ENCODE assay signal across 15 mouse cellular contexts in the genomic region with DNA sequence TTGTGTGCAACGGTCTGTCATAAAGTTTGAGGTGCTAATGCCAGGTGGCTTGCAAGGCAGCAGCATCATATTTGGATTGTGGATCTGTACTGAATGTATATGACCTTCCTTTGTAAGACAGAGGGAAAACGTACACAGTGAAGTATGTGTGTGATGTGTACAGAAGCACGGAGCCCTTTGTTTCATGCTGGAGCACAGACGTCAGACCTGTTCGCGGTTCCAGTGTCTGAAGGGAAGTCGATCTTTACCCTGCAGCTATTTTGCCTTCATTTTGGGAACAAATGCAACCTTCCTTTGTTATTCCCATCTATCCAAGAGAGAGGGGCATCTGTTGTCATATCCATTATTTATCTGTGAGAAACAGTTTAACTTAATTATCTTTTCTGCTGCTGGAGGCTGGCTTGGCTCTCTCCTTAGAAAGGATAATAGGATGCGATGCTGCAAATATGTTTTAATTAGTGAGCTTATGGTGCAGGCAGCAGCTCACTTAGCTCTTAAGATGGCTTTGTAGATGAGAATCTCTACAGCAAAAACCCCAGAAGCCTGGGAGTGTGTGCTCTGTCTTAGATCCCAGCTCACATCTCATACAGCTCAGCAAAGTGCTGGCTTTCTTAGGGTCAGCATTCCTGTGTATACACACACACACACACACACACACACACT.
DNase-seq lines count a peak whose midpoint lies in the region; ATAC-seq and TF ChIP-seq lines count a peak whose summit lies in the region.
"Had no signal": no experiment of that assay in that cellular context is flagged by ENCODE, and none has a peak within 500 bp of the region (broad histone marks: within the 10 kb centered on the region; RNA-seq: fewer than 3 reads in every experiment).

No protein-coding gene starts in this region.

- H3K4me2 ChIP-seq in embryonic facial prominence, embryonic 11.5 days (ENCODE audit: low read depth, low read length), result no peak overlapping the region
- H3K4me2 ChIP-seq in forebrain, embryonic 15.5 days (replicated peaks), result peak overlapping the region; percentile 20
- no peak overlapping the region for H3K4me2 ChIP-seq in hindbrain, postnatal 0 days (ENCODE audit: low read depth, low read length)
- H3K4me2 ChIP-seq in neural tube, embryonic 15.5 days, result peak overlapping the region; percentile 11; the same call in 1 of the 2 replicates
- H3K4me2 ChIP-seq: embryonic facial prominence, embryonic 13.5 days; heart, embryonic 15.5 days; liver, embryonic 15.5 days had no signal

- no peak overlapping the region for H3K27ac ChIP-seq in embryonic facial prominence, embryonic 11.5 days (replicated peaks; ENCODE audit: low read depth, low read length)
- no peak overlapping the region for H3K27ac ChIP-seq in embryonic facial prominence, embryonic 10.5 days (replicated peaks)
- peak overlapping the region; percentile 57 for H3K27ac ChIP-seq in forebrain, embryonic 15.5 days (replicated peaks)
- H3K27ac ChIP-seq in hindbrain, postnatal 0 days, result peak overlapping the region; percentile 76
- H3K27ac ChIP-seq in neural tube, embryonic 15.5 days (replicated peaks), result peak overlapping the region; percentile 87
- H3K27ac ChIP-seq: embryonic facial prominence, embryonic 13.5 days; heart, embryonic 15.5 days; liver, embryonic 15.5 days had no signal

- peak; percentile 60 for ATAC-seq in embryonic facial prominence, embryonic 11.5 days (replicated peaks; ENCODE audit: insufficient number of reproducible peaks, low FRiP score, low TSS enrichment, low read depth)
- ATAC-seq in forebrain, embryonic 15.5 days (replicated peaks), result peak; percentile 80
- peak; percentile 83 for ATAC-seq in hindbrain, postnatal 0 days
- peak; percentile 85 for ATAC-seq in neural tube, embryonic 15.5 days (ENCODE audit: low FRiP score)

- H3K9me3 ChIP-seq in embryonic facial prominence, embryonic 11.5 days (replicated peaks; ENCODE audit: control insufficient read depth, low read length), result no peaks in the 10 kb centered on the region
- H3K9me3 ChIP-seq in embryonic facial prominence, embryonic 10.5 days, result no peaks in the 10 kb centered on the region
- no peaks in the 10 kb centered on the region for H3K9me3 ChIP-seq in forebrain, embryonic 15.5 days
- H3K9me3 ChIP-seq in hindbrain, postnatal 0 days (ENCODE audit: low read length), result no peaks in the 10 kb centered on the region
- no peaks in the 10 kb centered on the region for H3K9me3 ChIP-seq in neural tube, embryonic 15.5 days (replicated peaks)
- H3K9me3 ChIP-seq: embryonic facial prominence, embryonic 13.5 days; heart, embryonic 15.5 days; liver, embryonic 15.5 days had no signal

- no peaks in the 10 kb centered on the region for H3K27me3 ChIP-seq in embryonic facial prominence, embryonic 11.5 days (ENCODE audit: control insufficient read depth, insufficient read depth, low read length)
- H3K27me3 ChIP-seq in embryonic facial prominence, embryonic 10.5 days (replicated peaks; ENCODE audit: low read depth, poor library complexity, severe bottlenecking), result no peaks in the 10 kb centered on the region
- H3K27me3 ChIP-seq in forebrain, embryonic 15.5 days, result no peaks in the 10 kb centered on the region
- no peaks in the 10 kb centered on the region for H3K27me3 ChIP-seq in hindbrain, postnatal 0 days (ENCODE audit: insufficient read depth, low read length)
- H3K27me3 ChIP-seq in neural tube, embryonic 15.5 days (replicated peaks), result no peaks in the 10 kb centered on the region
- H3K27me3 ChIP-seq: embryonic facial prominence, embryonic 13.5 days; heart, embryonic 15.5 days; liver, embryonic 15.5 days had no signal

- no peaks in the 10 kb centered on the region for H3K4me1 ChIP-seq in embryonic facial prominence, embryonic 11.5 days (ENCODE audit: control insufficient read depth, insufficient read depth, low read length)
- H3K4me1 ChIP-seq in embryonic facial prominence, embryonic 10.5 days, result 0 out of 2 replicates have a peak, but pooled peaks cover 2% of the 10 kb centered on the region
- peaks cover 16% of the 10 kb centered on the region for H3K4me1 ChIP-seq in forebrain, embryonic 15.5 days
- no peaks in the 10 kb centered on the region; the same call in 1 of the 2 replicates for H3K4me1 ChIP-seq in hindbrain, postnatal 0 days (ENCODE audit: insufficient read depth, low read length)
- H3K4me1 ChIP-seq in neural tube, embryonic 15.5 days, result peaks cover 24% of the 10 kb centered on the region
- H3K4me1 ChIP-seq: embryonic facial prominence, embryonic 13.5 days; heart, embryonic 15.5 days; liver, embryonic 15.5 days had no signal

- DNase-seq in embryonic facial prominence, embryonic 11.5 days (ENCODE audit: low spot score), result no peak
- DNase-seq in embryonic facial prominence, embryonic 10.5 days (ENCODE audit: low spot score), result no peak
- peak; percentile 48 for DNase-seq in hindbrain, postnatal 0 days (ENCODE audit: low spot score)
- no peak for DNase-seq in thymus, postnatal 0 days (ENCODE audit: low spot score)
- DNase-seq in right cerebral cortex, adult 18-20 months, result no peak
- DNase-seq in gastrocnemius, postnatal 10 days, result no peak
- DNase-seq: cerebellum, postnatal 14 days; kidney, postnatal 14 days; right cerebral cortex, postnatal 4 days; thymus, postnatal 36 days had no signal

- TF ChIP-seq CTCF in hindbrain, postnatal 0 days (IDR thresholded peaks at IDR 0.05; ENCODE audit: low read depth), result no peak

- H3K9ac ChIP-seq in embryonic facial prominence, embryonic 11.5 days (replicated peaks; ENCODE audit: low read length), result no peak overlapping the region
- no peak overlapping the region; the same call in 1 of the 2 replicates for H3K9ac ChIP-seq in forebrain, embryonic 15.5 days (replicated peaks)
- peak overlapping the region; percentile 46; the same call in 1 of the 2 replicates for H3K9ac ChIP-seq in hindbrain, postnatal 0 days (replicated peaks; ENCODE audit: low read length)
- H3K9ac ChIP-seq in neural tube, embryonic 15.5 days (replicated peaks), result peak overlapping the region; percentile 14; the same call in 1 of the 2 replicates
- H3K9ac ChIP-seq: embryonic facial prominence, embryonic 13.5 days; heart, embryonic 15.5 days; liver, embryonic 15.5 days had no signal

- H3K36me3 ChIP-seq in embryonic facial prominence, embryonic 11.5 days (replicated peaks; ENCODE audit: control insufficient read depth, insufficient read depth, low read depth, low read length), result no peaks in the 10 kb centered on the region
- no peaks in the 10 kb centered on the region for H3K36me3 ChIP-seq in embryonic facial prominence, embryonic 10.5 days (replicated peaks)
- H3K36me3 ChIP-seq in forebrain, embryonic 15.5 days, result no peaks in the 10 kb centered on the region
- H3K36me3 ChIP-seq in hindbrain, postnatal 0 days (ENCODE audit: insufficient read depth, low read length), result no peaks in the 10 kb centered on the region
- no peaks in the 10 kb centered on the region for H3K36me3 ChIP-seq in neural tube, embryonic 15.5 days
- H3K36me3 ChIP-seq: embryonic facial prominence, embryonic 13.5 days; heart, embryonic 15.5 days; liver, embryonic 15.5 days had no signal

- 70% methylated on average over 8 of the region's 8 CpGs for WGBS in embryonic facial prominence, embryonic 11.5 days
- WGBS in embryonic facial prominence, embryonic 10.5 days, result 75% methylated on average over 8 of the region's 8 CpGs
- WGBS in forebrain, embryonic 15.5 days, result 28% methylated on average over 8 of the region's 8 CpGs
- 32% methylated on average over 8 of the region's 8 CpGs for WGBS in hindbrain, postnatal 0 days
- 35% methylated on average over 8 of the region's 8 CpGs for WGBS in neural tube, embryonic 15.5 days

- no peak overlapping the region for H3K4me3 ChIP-seq in embryonic facial prominence, embryonic 11.5 days (ENCODE audit: low read depth, low read length)
- H3K4me3 ChIP-seq in embryonic facial prominence, embryonic 10.5 days, result no peak overlapping the region
- H3K4me3 ChIP-seq in forebrain, embryonic 15.5 days, result no peak overlapping the region
- no peak overlapping the region for H3K4me3 ChIP-seq in hindbrain, postnatal 0 days (ENCODE audit: low read length)
- H3K4me3 ChIP-seq in neural tube, embryonic 15.5 days (replicated peaks), result no peak overlapping the region
- H3K4me3 ChIP-seq: embryonic facial prominence, embryonic 13.5 days; heart, embryonic 15.5 days; liver, embryonic 15.5 days had no signal

Comparison
In these comparisons a context has a peak if more than half of its experiments do, and no peak if none do; other contexts are left out.
1. H3K27ac ChIP-seq: peak in forebrain, embryonic 15.5 days (single experiment), hindbrain, postnatal 0 days (single experiment) and neural tube, embryonic 15.5 days (single experiment); none in embryonic facial prominence, embryonic 11.5 days (single experiment) and embryonic facial prominence, embryonic 10.5 days (single experiment).
2. H3K4me2 ChIP-seq: peak in forebrain, embryonic 15.5 days (single experiment) and neural tube, embryonic 15.5 days (single experiment); none in embryonic facial prominence, embryonic 11.5 days (single experiment) and hindbrain, postnatal 0 days (single experiment).
3. H3K9ac ChIP-seq: peak in hindbrain, postnatal 0 days (single experiment) and neural tube, embryonic 15.5 days (single experiment); none in embryonic facial prominence, embryonic 11.5 days (single experiment) and forebrain, embryonic 15.5 days (single experiment).
4. Peak in every context shown above with its lines, with median percentiles within 50 percentile points of each other: ATAC-seq.